Mouse (Mus musculus): ENCODE results near the gene Hist1h1d. TPM values are rescaled to one million over a fixed set of nuclear protein-coding genes. Genes with fewer than 3 reads are reported as not detected.
A peak's percentile ranks its signal among the peaks of the same experiment; 100 is the strongest.

Hist1h1d gene
- polyA plus RNA-seq, 1 experiment = 1.9 TPM

DNA sequence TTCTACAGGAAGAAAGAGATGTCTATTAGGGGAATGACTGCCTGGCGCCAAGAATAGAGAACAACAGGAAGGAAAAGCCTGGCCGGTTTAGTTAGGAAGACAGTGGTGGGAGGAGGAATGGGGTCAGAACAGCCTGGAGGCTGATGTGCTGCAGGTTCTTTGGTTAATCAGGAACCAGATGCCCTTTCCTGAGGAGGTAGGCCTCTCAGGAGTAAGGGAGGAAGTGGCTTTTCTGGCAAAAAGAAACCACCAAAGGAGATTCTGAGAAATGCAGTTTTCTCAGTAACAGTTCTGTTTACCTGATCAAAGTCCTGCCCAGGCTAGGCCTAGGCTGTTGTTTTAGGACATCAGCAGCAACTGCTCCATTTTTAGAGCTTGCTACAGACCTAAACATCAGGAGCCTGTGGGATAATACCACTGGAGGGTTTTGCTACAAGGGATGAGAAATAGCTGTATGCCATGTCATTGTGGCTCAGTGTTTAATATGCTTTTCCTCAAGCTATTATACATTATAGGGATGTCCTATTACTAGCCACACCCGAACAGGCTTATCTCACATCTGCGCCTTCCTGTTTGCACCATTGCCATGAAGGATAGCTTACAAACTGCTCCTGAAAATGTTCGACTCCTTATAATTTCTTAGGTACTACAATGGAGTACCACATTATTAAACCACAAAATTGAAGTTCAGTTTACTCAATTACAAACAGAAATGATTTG lies 40.1 kb downstream of the Hist1h1d start:
- DNase-seq = no peak
- WGBS = 12% methylated on average over 5 of the region's 5 CpGs
- no peaks in the 10 kb centered on the region for H3K36me3 ChIP-seq (ENCODE audit: control insufficient read depth, insufficient read depth, low read length)
- H3K27ac ChIP-seq (ENCODE audit: control insufficient read depth, insufficient read depth, low read length) = no peak overlapping the region
- H3K4me1 ChIP-seq (replicated peaks; ENCODE audit: control insufficient read depth, insufficient read depth, low read length) = peaks cover 2% of the 10 kb centered on the region
- no peak overlapping the region for H3K4me3 ChIP-seq (ENCODE audit: control insufficient read depth, insufficient read depth, low read length)
- no peaks in the 10 kb centered on the region for H3K27me3 ChIP-seq (ENCODE audit: control insufficient read depth, insufficient read depth, low read length)
- TF ChIP-seq CTCF (IDR thresholded peaks at IDR 0.05; ENCODE audit: borderline replicate concordance, control insufficient read depth, extremely low read depth, insufficient read depth, low read length, poor library complexity) = no peak
- no peak for TF ChIP-seq POLR2A (IDR thresholded peaks at IDR 0.05; ENCODE audit: control insufficient read depth, extremely low read depth, insufficient read depth, low read length, poor library complexity)

DNA sequence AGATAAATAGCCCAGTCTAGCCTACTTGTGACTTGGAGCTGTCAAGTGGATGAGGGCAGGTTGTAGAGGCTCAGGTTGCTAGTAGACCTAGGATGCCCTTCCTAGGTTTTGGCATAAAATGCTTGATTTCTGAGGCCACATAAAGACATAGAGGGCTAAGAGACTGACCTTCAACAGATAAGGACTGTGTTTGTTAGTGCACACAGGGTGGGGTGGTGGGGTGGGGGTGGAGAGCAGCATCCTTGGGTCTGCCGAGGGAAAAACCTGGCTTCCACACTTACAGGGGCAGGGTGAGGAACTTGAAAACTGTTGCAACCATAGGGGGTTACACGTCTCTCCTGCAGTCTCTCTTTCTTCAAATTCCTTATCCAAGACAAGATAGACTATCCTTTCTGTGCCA lies 42.1 kb downstream of the Hist1h1d start:
- H3K4me1 ChIP-seq (replicated peaks; ENCODE audit: control insufficient read depth, insufficient read depth, low read length) = peaks cover 2% of the 10 kb centered on the region
- TF ChIP-seq CTCF (IDR thresholded peaks at IDR 0.05; ENCODE audit: borderline replicate concordance, control insufficient read depth, extremely low read depth, insufficient read depth, low read length, poor library complexity) (no peak), POLR2A (IDR thresholded peaks at IDR 0.05; ENCODE audit: control insufficient read depth, extremely low read depth, insufficient read depth, low read length, poor library complexity) (no peak)
- no peaks in the 10 kb centered on the region for H3K27me3 ChIP-seq (ENCODE audit: control insufficient read depth, insufficient read depth, low read length)
- WGBS = 90% methylated on average over 2 of the region's 2 CpGs
- H3K36me3 ChIP-seq (ENCODE audit: control insufficient read depth, insufficient read depth, low read length) = no peaks in the 10 kb centered on the region
- no peak overlapping the region for H3K27ac ChIP-seq (ENCODE audit: control insufficient read depth, insufficient read depth, low read length)
- DNase-seq = no peak
- no peak overlapping the region for H3K4me3 ChIP-seq (ENCODE audit: control insufficient read depth, insufficient read depth, low read length)

DNA sequence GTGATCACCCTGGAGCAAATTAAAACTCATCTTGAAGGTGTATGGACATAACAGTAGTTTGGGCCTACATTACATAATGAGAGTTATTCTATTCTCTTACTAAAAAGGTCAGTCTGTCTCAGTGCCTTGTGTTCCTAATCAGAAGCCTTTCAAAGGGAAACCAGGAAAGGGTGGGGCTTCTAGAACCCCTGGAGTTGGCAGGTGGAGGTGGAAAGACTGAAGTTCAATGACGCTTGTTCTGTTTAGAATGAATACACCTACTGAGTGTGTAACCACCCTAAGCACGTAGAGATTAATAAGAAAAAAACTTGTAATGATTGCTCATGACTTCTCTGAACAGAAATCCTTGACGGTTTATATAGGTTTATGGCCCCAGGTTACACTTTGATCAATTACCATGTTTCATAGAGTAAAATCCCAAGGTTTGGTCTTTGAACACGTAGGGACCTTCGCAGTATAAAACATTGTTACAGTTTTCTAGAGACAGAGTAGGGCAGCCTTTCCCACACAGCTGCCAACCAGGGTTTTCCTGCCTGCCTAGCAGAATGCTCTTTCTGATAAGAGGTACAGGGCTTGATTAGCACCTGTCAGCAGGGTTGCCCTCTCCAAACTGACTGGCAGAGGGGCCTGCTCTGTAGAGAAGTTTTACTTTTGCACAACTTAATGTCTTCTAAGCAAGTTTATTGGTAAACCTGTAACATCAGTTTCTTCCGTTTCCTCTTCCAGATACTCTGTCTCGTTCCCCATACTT lies 42.7 kb downstream of the Hist1h1d start:
- H3K4me1 ChIP-seq (replicated peaks; ENCODE audit: control insufficient read depth, insufficient read depth, low read length) = peaks cover 2% of the 10 kb centered on the region
- no peak for DNase-seq
- WGBS = 79% methylated on average over 7 of the region's 7 CpGs
- H3K27ac ChIP-seq (ENCODE audit: control insufficient read depth, insufficient read depth, low read length) = no peak overlapping the region
- TF ChIP-seq CTCF (IDR thresholded peaks at IDR 0.05; ENCODE audit: borderline replicate concordance, control insufficient read depth, extremely low read depth, insufficient read depth, low read length, poor library complexity) (no peak), POLR2A (IDR thresholded peaks at IDR 0.05; ENCODE audit: control insufficient read depth, extremely low read depth, insufficient read depth, low read length, poor library complexity) (no peak)
- H3K36me3 ChIP-seq (ENCODE audit: control insufficient read depth, insufficient read depth, low read length) = no peaks in the 10 kb centered on the region
- H3K4me3 ChIP-seq (ENCODE audit: control insufficient read depth, insufficient read depth, low read length) = no peak overlapping the region
- H3K27me3 ChIP-seq (ENCODE audit: control insufficient read depth, insufficient read depth, low read length) = no peaks in the 10 kb centered on the region

DNA sequence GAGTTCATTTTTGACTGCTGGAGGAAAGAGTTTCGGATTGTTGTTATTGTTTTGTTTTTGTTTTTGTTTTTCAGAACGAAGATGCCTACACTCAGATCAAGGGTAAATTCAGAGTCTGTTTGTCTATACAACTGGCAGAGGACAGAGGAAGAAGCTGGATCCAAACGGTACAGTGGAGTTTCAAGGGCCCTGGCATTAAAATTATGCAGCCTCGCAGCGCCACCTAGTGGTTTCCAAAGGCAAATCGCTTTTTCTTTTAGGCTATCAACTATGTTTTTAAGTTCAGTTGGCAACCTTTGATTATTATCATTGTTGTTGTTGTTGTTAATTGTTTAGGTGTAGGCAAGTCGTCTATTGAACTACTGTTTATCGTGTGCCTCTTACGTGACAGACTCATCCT lies 44.9 kb downstream of the Hist1h1d start:
- Histone ChIP-seq H3K4me1 (replicated peaks; ENCODE audit: control insufficient read depth, insufficient read depth, low read length) (peaks cover 2% of the 10 kb centered on the region), H3K27me3 (ENCODE audit: control insufficient read depth, insufficient read depth, low read length) (no peaks in the 10 kb centered on the region), H3K36me3 (ENCODE audit: control insufficient read depth, insufficient read depth, low read length) (no peaks in the 10 kb centered on the region), H3K4me3 (ENCODE audit: control insufficient read depth, insufficient read depth, low read length) (no peak overlapping the region), H3K27ac (ENCODE audit: control insufficient read depth, insufficient read depth, low read length) (no peak overlapping the region)
- WGBS = 10% methylated on average over 9 of the region's 9 CpGs
- DNase-seq = peak; percentile 80
- TF ChIP-seq POLR2A (IDR thresholded peaks at IDR 0.05; ENCODE audit: control insufficient read depth, extremely low read depth, insufficient read depth, low read length, poor library complexity) (no peak), CTCF (IDR thresholded peaks at IDR 0.05; ENCODE audit: borderline replicate concordance, control insufficient read depth, extremely low read depth, insufficient read depth, low read length, poor library complexity) (no peak)

DNA sequence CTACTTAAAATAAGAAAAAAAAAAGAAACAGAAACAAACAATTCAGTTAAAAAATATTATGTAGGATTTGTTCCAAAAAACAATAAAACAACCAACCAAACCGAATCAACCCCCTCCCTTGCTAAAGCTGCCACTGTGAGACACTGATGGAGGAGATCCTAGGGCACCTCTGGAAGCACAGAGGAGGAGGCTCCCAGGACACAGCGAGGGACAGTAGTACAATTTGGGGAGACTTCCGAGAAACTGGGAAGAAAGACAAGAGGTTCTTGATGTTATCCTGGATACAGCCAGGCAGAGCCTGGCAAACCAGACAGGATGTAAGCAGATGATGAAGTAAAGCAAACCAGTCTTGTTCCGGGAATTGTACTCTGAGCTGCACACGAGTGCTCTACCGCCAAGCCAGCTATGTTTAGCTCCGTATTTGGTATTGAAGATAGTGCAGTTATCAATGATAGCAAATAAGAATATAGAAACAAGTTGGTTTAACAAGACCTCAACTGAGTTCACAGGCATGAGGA lies 50.2 kb downstream of the Hist1h1d start:
- 91% methylated on average over 7 of the region's 7 CpGs for WGBS
- H3K4me3 ChIP-seq (ENCODE audit: control insufficient read depth, insufficient read depth, low read length) = no peak overlapping the region
- no peaks in the 10 kb centered on the region for H3K36me3 ChIP-seq (ENCODE audit: control insufficient read depth, insufficient read depth, low read length)
- no peaks in the 10 kb centered on the region for H3K4me1 ChIP-seq (replicated peaks; ENCODE audit: control insufficient read depth, insufficient read depth, low read length)
- no peak for TF ChIP-seq CTCF (IDR thresholded peaks at IDR 0.05; ENCODE audit: borderline replicate concordance, control insufficient read depth, extremely low read depth, insufficient read depth, low read length, poor library complexity)
- no peak for TF ChIP-seq POLR2A (IDR thresholded peaks at IDR 0.05; ENCODE audit: control insufficient read depth, extremely low read depth, insufficient read depth, low read length, poor library complexity)
- no peak for DNase-seq
- H3K27me3 ChIP-seq (ENCODE audit: control insufficient read depth, insufficient read depth, low read length) = no peaks in the 10 kb centered on the region
- no peak overlapping the region for H3K27ac ChIP-seq (ENCODE audit: control insufficient read depth, insufficient read depth, low read length)

DNA sequence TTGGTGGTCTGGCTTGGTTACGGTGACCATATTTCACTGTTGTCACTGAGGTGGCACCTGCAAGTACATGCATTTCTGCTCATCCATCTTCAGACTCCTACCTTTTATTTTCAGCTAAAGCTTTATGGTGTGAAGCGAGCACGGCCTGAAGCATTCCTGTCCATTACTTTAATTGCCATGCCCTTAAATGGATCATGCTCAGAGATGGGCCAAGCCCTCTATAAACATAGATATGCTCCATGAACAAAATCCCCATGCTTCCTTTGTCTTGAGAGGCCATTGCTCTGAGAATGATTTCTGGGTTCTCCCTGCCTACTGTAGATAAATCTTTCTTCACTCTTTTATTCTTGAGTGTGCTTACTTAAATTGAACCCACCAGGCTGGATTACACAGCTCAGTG lies 51.4 kb downstream of the Hist1h1d start:
- DNase-seq = no peak
- no peak overlapping the region for H3K4me3 ChIP-seq (ENCODE audit: control insufficient read depth, insufficient read depth, low read length)
- 97% methylated on average over 3 of the region's 3 CpGs for WGBS
- H3K36me3 ChIP-seq (ENCODE audit: control insufficient read depth, insufficient read depth, low read length) = no peaks in the 10 kb centered on the region
- no peaks in the 10 kb centered on the region for H3K4me1 ChIP-seq (replicated peaks; ENCODE audit: control insufficient read depth, insufficient read depth, low read length)
- H3K27ac ChIP-seq (ENCODE audit: control insufficient read depth, insufficient read depth, low read length) = no peak overlapping the region
- TF ChIP-seq CTCF (IDR thresholded peaks at IDR 0.05; ENCODE audit: borderline replicate concordance, control insufficient read depth, extremely low read depth, insufficient read depth, low read length, poor library complexity) (no peak), POLR2A (IDR thresholded peaks at IDR 0.05; ENCODE audit: control insufficient read depth, extremely low read depth, insufficient read depth, low read length, poor library complexity) (no peak)
- H3K27me3 ChIP-seq (ENCODE audit: control insufficient read depth, insufficient read depth, low read length) = no peaks in the 10 kb centered on the region

Measured in thymus, adult 2 months (tissue).